Mouse (Mus musculus): ENCODE data around the gene Polr3e.

GRCm38 (mm10) chr7:120893123-120893522, 24.4 kb upstream of the Polr3e start:
- TF ChIP-seq CTCF (IDR thresholded peaks at IDR 0.05; ENCODE audit: low read depth): no peak
- no peak for TF ChIP-seq EP300 (optimal IDR thresholded peaks at IDR 0.05)

All from stomach, postnatal 0 days (tissue).